ENCODE assay signal across 16 mouse cellular contexts in the genomic region with DNA sequence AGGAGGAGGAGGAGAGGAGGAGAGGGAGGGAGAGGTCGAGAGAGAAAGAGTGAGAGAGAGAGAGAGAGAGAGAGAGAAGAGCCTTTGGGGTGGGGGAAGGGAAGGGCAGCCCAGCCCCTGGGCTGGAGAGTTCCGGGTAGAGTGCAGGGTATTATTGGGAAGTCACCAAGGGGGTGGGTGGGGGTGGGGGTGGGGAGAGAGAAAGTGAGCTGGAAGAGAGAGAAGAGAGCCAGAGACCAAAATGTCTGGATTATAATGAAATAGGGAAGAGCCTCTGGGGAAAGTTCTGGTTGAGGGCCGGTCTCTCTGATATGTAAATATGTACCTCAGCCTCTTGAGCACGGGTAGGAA.
"Had no signal": no experiment of that assay in that cellular context is flagged by ENCODE, and none has a peak within 500 bp of the region (broad histone marks: within the 10 kb centered on the region; RNA-seq: fewer than 3 reads in every experiment).

No protein-coding gene starts in this region.

- H3K4me2 ChIP-seq: limb, embryonic 15.5 days; liver, embryonic 12.5 days; neural tube, embryonic 15.5 days had no signal

- H3K4me3 ChIP-seq: limb, embryonic 15.5 days; liver, embryonic 12.5 days; midbrain, embryonic 10.5 days; myocyte; neural tube, embryonic 15.5 days had no signal

- H3K36me3 ChIP-seq: limb, embryonic 15.5 days; liver, embryonic 12.5 days; midbrain, embryonic 10.5 days; neural tube, embryonic 15.5 days had no signal

- ATAC-seq: liver, embryonic 12.5 days had no signal

- H3K27me3 ChIP-seq: limb, embryonic 15.5 days; liver, embryonic 12.5 days; neural tube, embryonic 15.5 days had no signal

- H3K9ac ChIP-seq: limb, embryonic 15.5 days; liver, embryonic 12.5 days; neural tube, embryonic 15.5 days had no signal

- H3K9me3 ChIP-seq: limb, embryonic 15.5 days; neural tube, embryonic 15.5 days had no signal

- H3K27ac ChIP-seq: limb, embryonic 15.5 days; liver, embryonic 12.5 days; midbrain, embryonic 10.5 days; neural tube, embryonic 15.5 days; stomach, postnatal 0 days had no signal

- DNase-seq: kidney, adult 18-20 months; kidney, postnatal 25 days; layer of hippocampus, adult 9-11 months; layer of hippocampus, postnatal 36 days; lung, postnatal 4 days; midbrain, embryonic 14.5 days; right cerebral cortex, adult 18-20 months; right cerebral cortex, postnatal 25 days; thymus, adult 18-20 months; thymus, postnatal 14 days had no signal
